8 mouse cellular contexts compared by ENCODE assay signal in genomic region chr10:127516576-127517260, GRCm38 (mm10). TPM values are rescaled to one million over a fixed set of nuclear protein-coding genes. Genes with fewer than 3 reads are reported as not detected.
DNase-seq lines count a peak whose midpoint lies in the region; ATAC-seq lines count a peak whose summit lies in the region.

No protein-coding gene starts in this region.

- no peak overlapping the region; the same call in 1 of the 2 replicates for H3K27ac ChIP-seq in hindbrain, embryonic 15.5 days (replicated peaks)
- peak overlapping the region; percentile 87 for H3K27ac ChIP-seq in lung, embryonic 16.5 days (ENCODE audit: low read length)

- peak; percentile 39 to 45 for DNase-seq in cerebellum, postnatal 10 days
- no peak for DNase-seq in cerebellum, adult 18-20 months
- peak; percentile 70 for DNase-seq in embryo, embryonic 9.5 days (ENCODE audit: extremely low spot score)
- DNase-seq in urinary bladder, postnatal 36 days (ENCODE audit: low spot score in 2 of 2): no peak
- DNase-seq in thymus, postnatal 25 days: no peak

- H3K9ac ChIP-seq in hindbrain, embryonic 15.5 days: no peak overlapping the region
- H3K9ac ChIP-seq in lung, embryonic 16.5 days (ENCODE audit: low read length): peak overlapping the region; percentile 63

- ATAC-seq in hindbrain, embryonic 15.5 days (ENCODE audit: low FRiP score, low read depth): no peak
- peak; percentile 70 for ATAC-seq in lung, embryonic 16.5 days (ENCODE audit: low read depth)
- no peak for ATAC-seq in megakaryocyte progenitor cell, adult 5-6 weeks (replicated peaks; ENCODE audit: poor library complexity)

- H3K4me3 ChIP-seq in hindbrain, embryonic 15.5 days: no peak overlapping the region
- peak overlapping the region; percentile 37; the same call in 1 of the 2 replicates for H3K4me3 ChIP-seq in lung, embryonic 16.5 days (ENCODE audit: low read length)

- H3K4me1 ChIP-seq in hindbrain, embryonic 15.5 days (replicated peaks): peaks cover 66% of the 10 kb centered on the region
- peaks cover 59% of the 10 kb centered on the region for H3K4me1 ChIP-seq in lung, embryonic 16.5 days (replicated peaks; ENCODE audit: control insufficient read depth, insufficient read depth, low read length)

- peak overlapping the region; percentile 12; the same call in 1 of the 2 replicates for H3K4me2 ChIP-seq in hindbrain, embryonic 15.5 days
- H3K4me2 ChIP-seq in lung, embryonic 16.5 days (ENCODE audit: low read depth, low read length): peak overlapping the region; percentile 50

- H3K36me3 ChIP-seq in hindbrain, embryonic 15.5 days: peaks cover 10% of the 10 kb centered on the region
- peaks cover 30% of the 10 kb centered on the region for H3K36me3 ChIP-seq in lung, embryonic 16.5 days (ENCODE audit: control insufficient read depth, insufficient read depth, low read length)

- no peaks in the 10 kb centered on the region for H3K9me3 ChIP-seq in hindbrain, embryonic 15.5 days
- no peaks in the 10 kb centered on the region; the same call in 1 of the 2 replicates for H3K9me3 ChIP-seq in lung, embryonic 16.5 days (ENCODE audit: control insufficient read depth, low read length)

- no peaks in the 10 kb centered on the region for H3K27me3 ChIP-seq in hindbrain, embryonic 15.5 days
- peaks cover 16% of the 10 kb centered on the region; the same call in 1 of the 2 replicates for H3K27me3 ChIP-seq in lung, embryonic 16.5 days (ENCODE audit: control insufficient read depth, insufficient read depth, low read depth, low read length)

- 7% methylated on average over 29 of the region's 30 CpGs for WGBS in hindbrain, embryonic 15.5 days
- WGBS in lung, embryonic 16.5 days: 13% methylated on average over 30 of the region's 30 CpGs

RNA-seq across cellular contexts. Expression of gene Ndufa4l2, which starts 2.0 kb away (rescaled TPM):
- polyA plus RNA-seq in hindbrain, embryonic 15.5 days (2015; fragmentation: Nextera tagmentation; extraction: Ambion mirVana): 20.7 and 24.4 TPM in 2 replicates
- 155 and 169 TPM in 2 replicates for polyA plus RNA-seq in lung, embryonic 16.5 days (2015; fragmentation: Nextera tagmentation; extraction: Ambion mirVana)
- total RNA-seq in megakaryocyte progenitor cell, adult 5-6 weeks (2015): not detected in 2 replicates
- not detected in 2 replicates for total RNA-seq in megakaryocyte progenitor cell, adult 5-6 weeks (2017)

RNA-seq across cellular contexts. Expression of gene Shmt2, which starts 5.5 kb away (rescaled TPM):
- 56.2 and 64.8 TPM in 2 replicates for polyA plus RNA-seq in hindbrain, embryonic 15.5 days (2015; fragmentation: Nextera tagmentation; extraction: Ambion mirVana)
- polyA plus RNA-seq in lung, embryonic 16.5 days (2015; fragmentation: Nextera tagmentation; extraction: Ambion mirVana): 116 and 119 TPM in 2 replicates
- 91.3 and 92.6 TPM in 2 replicates for total RNA-seq in megakaryocyte progenitor cell, adult 5-6 weeks (2015)
- 95.8 and 100 TPM in 2 replicates for total RNA-seq in megakaryocyte progenitor cell, adult 5-6 weeks (2017)

RNA-seq across cellular contexts. Expression of gene Stac3, which starts 15.2 kb away (rescaled TPM):
- 2.5 and 2.9 TPM in 2 replicates for polyA plus RNA-seq in hindbrain, embryonic 15.5 days (2015; fragmentation: Nextera tagmentation; extraction: Ambion mirVana)
- polyA plus RNA-seq in lung, embryonic 16.5 days (2015; fragmentation: Nextera tagmentation; extraction: Ambion mirVana): 1.3 and 1.8 TPM in 2 replicates
- total RNA-seq in megakaryocyte progenitor cell, adult 5-6 weeks (2015): 0.20 and 0.25 TPM in 2 replicates
- 1.1 TPM in 1 of 2 replicates, not detected in the other for total RNA-seq in megakaryocyte progenitor cell, adult 5-6 weeks (2017)

RNA-seq across cellular contexts. Expression of gene Nxph4, which starts 17.6 kb away (rescaled TPM):
- polyA plus RNA-seq in hindbrain, embryonic 15.5 days (2015; fragmentation: Nextera tagmentation; extraction: Ambion mirVana): 161 and 194 TPM in 2 replicates
- 1.8 TPM in 2 replicates for polyA plus RNA-seq in lung, embryonic 16.5 days (2015; fragmentation: Nextera tagmentation; extraction: Ambion mirVana)
- not detected in 2 replicates for total RNA-seq in megakaryocyte progenitor cell, adult 5-6 weeks (2015)
- not detected in 2 replicates for total RNA-seq in megakaryocyte progenitor cell, adult 5-6 weeks (2017)

Comparison
In these comparisons a context has a peak if more than half of its experiments do, and no peak if none do; other contexts are left out.
1. DNase-seq: peak in cerebellum, postnatal 10 days (2 of 2) and embryo, embryonic 9.5 days (single experiment); none in cerebellum, adult 18-20 months (0 of 2), urinary bladder, postnatal 36 days (0 of 2) and thymus, postnatal 25 days (single experiment).